15 mouse cellular contexts compared by ENCODE assay signal in genomic region chr9:48961314-48961713, GRCm38 (mm10). TPM values are rescaled to one million over a fixed set of nuclear protein-coding genes. Genes with fewer than 3 reads are reported as not detected.
DNase-seq lines count a peak whose midpoint lies in the region; ATAC-seq lines count a peak whose summit lies in the region.
"Had no signal": no experiment of that assay in that cellular context is flagged by ENCODE, and none has a peak within 500 bp of the region (broad histone marks: within the 10 kb centered on the region; RNA-seq: fewer than 3 reads in every experiment).

No protein-coding gene starts in this region.

- DNase-seq in embryonic facial prominence, embryonic 10.5 days (ENCODE audit: low spot score), result no peak
- peak; percentile 80 for DNase-seq in ES-CJ7 (ENCODE audit: low read depth, low spot score)
- no peak for DNase-seq in heart, postnatal 14 days
- DNase-seq: adrenal gland, postnatal 14 days; cerebellum, adult 11-12 months; kidney, postnatal 25 days had no signal

- peaks cover 11% of the 10 kb centered on the region; the same call in 1 of the 2 replicates for H3K4me1 ChIP-seq in embryonic facial prominence, embryonic 13.5 days
- H3K4me1 ChIP-seq in embryonic facial prominence, embryonic 10.5 days, result peaks cover 21% of the 10 kb centered on the region
- peaks cover 8% of the 10 kb centered on the region; the same call in 1 of the 2 replicates for H3K4me1 ChIP-seq in forebrain, embryonic 16.5 days (replicated peaks; ENCODE audit: control insufficient read depth, insufficient read depth, low read length)
- peaks cover 14% of the 10 kb centered on the region for H3K4me1 ChIP-seq in midbrain, embryonic 13.5 days (replicated peaks)
- H3K4me1 ChIP-seq in intestine, embryonic 16.5 days (ENCODE audit: control insufficient read depth, insufficient read depth, low read length), result no peaks in the 10 kb centered on the region
- H3K4me1 ChIP-seq in intestine, embryonic 15.5 days (replicated peaks), result no peaks in the 10 kb centered on the region
- H3K4me1 ChIP-seq: liver, embryonic 15.5 days had no signal

- ATAC-seq in embryonic facial prominence, embryonic 13.5 days (ENCODE audit: insufficient number of reproducible peaks, insufficient read depth, low FRiP score, low TSS enrichment, low read depth), result no peak
- ATAC-seq in forebrain, embryonic 16.5 days, result no peak
- ATAC-seq in midbrain, embryonic 13.5 days, result no peak
- no peak for ATAC-seq in intestine, embryonic 16.5 days
- ATAC-seq in intestine, embryonic 15.5 days, result no peak

- no peak overlapping the region for H3K9ac ChIP-seq in embryonic facial prominence, embryonic 13.5 days
- no peak overlapping the region for H3K9ac ChIP-seq in forebrain, embryonic 16.5 days (replicated peaks; ENCODE audit: low read depth, low read length)
- H3K9ac ChIP-seq in midbrain, embryonic 13.5 days (replicated peaks), result 0 out of 2 replicates have a peak overlapping the region, but pooled peaks have one; percentile 2
- H3K9ac ChIP-seq in intestine, embryonic 16.5 days (ENCODE audit: low read depth, low read length), result no peak overlapping the region
- no peak overlapping the region for H3K9ac ChIP-seq in intestine, embryonic 15.5 days
- H3K9ac ChIP-seq: liver, embryonic 15.5 days had no signal

- no peak overlapping the region for H3K27ac ChIP-seq in embryonic facial prominence, embryonic 13.5 days
- no peak overlapping the region for H3K27ac ChIP-seq in embryonic facial prominence, embryonic 10.5 days (replicated peaks)
- H3K27ac ChIP-seq in forebrain, embryonic 16.5 days (ENCODE audit: low read length), result no peak overlapping the region
- no peak overlapping the region for H3K27ac ChIP-seq in midbrain, embryonic 13.5 days
- H3K27ac ChIP-seq in intestine, embryonic 16.5 days (ENCODE audit: low read length), result no peak overlapping the region
- H3K27ac ChIP-seq in intestine, embryonic 15.5 days, result no peak overlapping the region
- H3K27ac ChIP-seq: liver, embryonic 15.5 days had no signal

- intact Hi-C loops in heart, postnatal 14 days (cut with DNase I), result no loop called here

- H3K4me3 ChIP-seq in embryonic facial prominence, embryonic 13.5 days, result no peak overlapping the region
- H3K4me3 ChIP-seq in embryonic facial prominence, embryonic 10.5 days, result no peak overlapping the region
- no peak overlapping the region for H3K4me3 ChIP-seq in forebrain, embryonic 16.5 days (replicated peaks; ENCODE audit: low read length)
- no peak overlapping the region for H3K4me3 ChIP-seq in midbrain, embryonic 13.5 days (replicated peaks)
- H3K4me3 ChIP-seq in intestine, embryonic 16.5 days (ENCODE audit: low read length), result no peak overlapping the region
- no peak overlapping the region for H3K4me3 ChIP-seq in intestine, embryonic 15.5 days (replicated peaks)
- H3K4me3 ChIP-seq: liver, embryonic 15.5 days had no signal

- H3K27me3 ChIP-seq in embryonic facial prominence, embryonic 13.5 days, result peaks cover 7% of the 10 kb centered on the region
- H3K27me3 ChIP-seq in embryonic facial prominence, embryonic 10.5 days (replicated peaks; ENCODE audit: low read depth, poor library complexity, severe bottlenecking), result peaks cover 11% of the 10 kb centered on the region; the same call in 1 of the 2 replicates
- H3K27me3 ChIP-seq in forebrain, embryonic 16.5 days (replicated peaks; ENCODE audit: control insufficient read depth, insufficient read depth, low read length), result peaks cover 2% of the 10 kb centered on the region; the same call in 1 of the 2 replicates
- peaks cover 10% of the 10 kb centered on the region; the same call in 1 of the 2 replicates for H3K27me3 ChIP-seq in midbrain, embryonic 13.5 days
- H3K27me3 ChIP-seq in intestine, embryonic 16.5 days (replicated peaks; ENCODE audit: control insufficient read depth, insufficient read depth, low read length), result no peaks in the 10 kb centered on the region
- H3K27me3 ChIP-seq in intestine, embryonic 15.5 days (replicated peaks), result no peaks in the 10 kb centered on the region

- no peaks in the 10 kb centered on the region for H3K36me3 ChIP-seq in embryonic facial prominence, embryonic 13.5 days
- no peaks in the 10 kb centered on the region for H3K36me3 ChIP-seq in embryonic facial prominence, embryonic 10.5 days (replicated peaks)
- no peaks in the 10 kb centered on the region for H3K36me3 ChIP-seq in forebrain, embryonic 16.5 days (ENCODE audit: control insufficient read depth, insufficient read depth)
- H3K36me3 ChIP-seq in midbrain, embryonic 13.5 days, result no peaks in the 10 kb centered on the region
- no peaks in the 10 kb centered on the region for H3K36me3 ChIP-seq in intestine, embryonic 16.5 days (ENCODE audit: control insufficient read depth, insufficient read depth, low read length)
- H3K36me3 ChIP-seq in intestine, embryonic 15.5 days, result no peaks in the 10 kb centered on the region
- H3K36me3 ChIP-seq: liver, embryonic 15.5 days had no signal

- 36% methylated on average over 12 of the region's 12 CpGs for WGBS in embryonic facial prominence, embryonic 13.5 days
- 35% methylated on average over 12 of the region's 12 CpGs for WGBS in embryonic facial prominence, embryonic 10.5 days
- WGBS in forebrain, embryonic 16.5 days, result 14% methylated on average over 12 of the region's 12 CpGs
- WGBS in midbrain, embryonic 13.5 days, result 25% methylated on average over 12 of the region's 12 CpGs
- WGBS in intestine, embryonic 16.5 days, result 45% methylated on average over 12 of the region's 12 CpGs
- WGBS in intestine, embryonic 15.5 days, result 42% methylated on average over 12 of the region's 12 CpGs

- H3K9me3 ChIP-seq in embryonic facial prominence, embryonic 13.5 days, result no peaks in the 10 kb centered on the region
- no peaks in the 10 kb centered on the region for H3K9me3 ChIP-seq in embryonic facial prominence, embryonic 10.5 days
- H3K9me3 ChIP-seq in forebrain, embryonic 16.5 days (ENCODE audit: control insufficient read depth, low read length), result no peaks in the 10 kb centered on the region
- no peaks in the 10 kb centered on the region for H3K9me3 ChIP-seq in midbrain, embryonic 13.5 days
- no peaks in the 10 kb centered on the region for H3K9me3 ChIP-seq in intestine, embryonic 16.5 days (ENCODE audit: control insufficient read depth, low read length)
- H3K9me3 ChIP-seq in intestine, embryonic 15.5 days, result no peaks in the 10 kb centered on the region
- H3K9me3 ChIP-seq: liver, embryonic 15.5 days had no signal

- H3K4me2 ChIP-seq in embryonic facial prominence, embryonic 13.5 days, result 0 out of 2 replicates have a peak overlapping the region, but pooled peaks have one; percentile 5
- peak overlapping the region; percentile 24; the same call in 1 of the 2 replicates for H3K4me2 ChIP-seq in forebrain, embryonic 16.5 days (ENCODE audit: low read length)
- peak overlapping the region; percentile 32 for H3K4me2 ChIP-seq in midbrain, embryonic 13.5 days (replicated peaks)
- H3K4me2 ChIP-seq in intestine, embryonic 16.5 days (ENCODE audit: low read depth, low read length), result no peak overlapping the region
- no peak overlapping the region for H3K4me2 ChIP-seq in intestine, embryonic 15.5 days (replicated peaks)
- H3K4me2 ChIP-seq: liver, embryonic 15.5 days had no signal

RNA-seq across cellular contexts. Expression of gene Htr3b, which starts 3.5 kb away (rescaled TPM):
- 0.08 and 0.28 TPM in 2 replicates for polyA plus RNA-seq in embryonic facial prominence, embryonic 13.5 days (2015; fragmentation: Nextera tagmentation; extraction: Ambion mirVana)
- polyA plus RNA-seq in embryonic facial prominence, embryonic 10.5 days (2016; fragmentation: Nextera tagmentation; extraction: Ambion mirVana), result 1.1 and 2.1 TPM in 2 replicates
- not detected in 2 replicates for polyA plus RNA-seq in forebrain, embryonic 16.5 days (2015; fragmentation: Nextera tagmentation; extraction: Ambion mirVana)
- not detected in 2 replicates for polyA plus RNA-seq in midbrain, embryonic 13.5 days (2015; fragmentation: Nextera tagmentation; extraction: Ambion mirVana)
- polyA plus RNA-seq in intestine, embryonic 16.5 days (2015; fragmentation: Nextera tagmentation; extraction: Ambion mirVana), result 1.4 TPM in 2 replicates
- total RNA-seq in heart, postnatal 14 days (2021), result not detected
- 1.9 and 2.0 TPM in 2 replicates for polyA plus RNA-seq in intestine, embryonic 15.5 days (2015; fragmentation: Nextera tagmentation; extraction: Ambion mirVana)
- total RNA-seq: gastrocnemius, postnatal 4 days; left cerebral cortex, postnatal 14 days had no signal
- polyA plus RNA-seq: heart, postnatal 0 days; liver, embryonic 15.5 days had no signal

RNA-seq across cellular contexts. Expression of gene Usp28, which starts 23.9 kb away (rescaled TPM):
- polyA plus RNA-seq in embryonic facial prominence, embryonic 13.5 days (2015; fragmentation: Nextera tagmentation; extraction: Ambion mirVana), result 35.4 and 35.8 TPM in 2 replicates
- polyA plus RNA-seq in embryonic facial prominence, embryonic 10.5 days (2016; fragmentation: Nextera tagmentation; extraction: Ambion mirVana), result 52.8 and 55.1 TPM in 2 replicates
- polyA plus RNA-seq in forebrain, embryonic 16.5 days (2015; fragmentation: Nextera tagmentation; extraction: Ambion mirVana), result 36.8 and 40.5 TPM in 2 replicates
- 34.7 and 40.4 TPM in 2 replicates for polyA plus RNA-seq in midbrain, embryonic 13.5 days (2015; fragmentation: Nextera tagmentation; extraction: Ambion mirVana)
- polyA plus RNA-seq in intestine, embryonic 16.5 days (2015; fragmentation: Nextera tagmentation; extraction: Ambion mirVana), result 17.1 and 19.6 TPM in 2 replicates
- 100 to 1,000 TPM; 140 to 145 TPM for total RNA-seq in heart, postnatal 14 days (2021)
- polyA plus RNA-seq in intestine, embryonic 15.5 days (2015; fragmentation: Nextera tagmentation; extraction: Ambion mirVana), result 19.0 and 19.2 TPM in 2 replicates

RNA-seq across cellular contexts. Expression of gene Htr3a, which starts 50.4 kb away (rescaled TPM):
- polyA plus RNA-seq in embryonic facial prominence, embryonic 13.5 days (2015; fragmentation: Nextera tagmentation; extraction: Ambion mirVana), result 1.2 and 1.5 TPM in 2 replicates
- polyA plus RNA-seq in embryonic facial prominence, embryonic 10.5 days (2016; fragmentation: Nextera tagmentation; extraction: Ambion mirVana), result 1.0 and 4.7 TPM in 2 replicates
- polyA plus RNA-seq in forebrain, embryonic 16.5 days (2015; fragmentation: Nextera tagmentation; extraction: Ambion mirVana), result 5.9 and 6.1 TPM in 2 replicates
- polyA plus RNA-seq in midbrain, embryonic 13.5 days (2015; fragmentation: Nextera tagmentation; extraction: Ambion mirVana), result 0.46 and 1.2 TPM in 2 replicates
- 4.4 and 5.1 TPM in 2 replicates for polyA plus RNA-seq in intestine, embryonic 16.5 days (2015; fragmentation: Nextera tagmentation; extraction: Ambion mirVana)
- total RNA-seq in heart, postnatal 14 days (2021), result not detected
- 3.0 and 4.1 TPM in 2 replicates for polyA plus RNA-seq in intestine, embryonic 15.5 days (2015; fragmentation: Nextera tagmentation; extraction: Ambion mirVana)
- total RNA-seq: gastrocnemius, postnatal 4 days had no signal
- polyA plus RNA-seq: liver, embryonic 15.5 days had no signal

Comparison
In these comparisons a context has a peak if more than half of its experiments do, and no peak if none do; other contexts are left out.
1. H3K4me2 ChIP-seq: peak in embryonic facial prominence, embryonic 13.5 days (single experiment), forebrain, embryonic 16.5 days (single experiment) and midbrain, embryonic 13.5 days (single experiment); none in intestine, embryonic 16.5 days (single experiment) and intestine, embryonic 15.5 days (single experiment).